Mouse (Mus musculus) left cerebral cortex, postnatal 4 days (tissue): ENCODE data around the gene Ube3b. TPM values are rescaled to one million over a fixed set of nuclear protein-coding genes. Genes with fewer than 3 reads are reported as not detected.
A peak's percentile ranks its signal among the peaks of the same experiment; 100 is the strongest.

ENCODE experiments used
- DNase-seq: peaks from one replicate; pipeline ENCODE4 v3.0.0-alpha.2; 2022
- intact Hi-C: fragments of 180-260 bp; cut with DNase I; formaldehyde crosslinking; loops from one replicate; pipeline ENCODE4 v1.15.1; 2025
- total RNA-seq, 2 experiments: library from RNA; stranded (reverse); gene quantifications; 2 replicates each; pipeline ENCODE4 v1.2.3; 2021

Gene Ube3b
- total RNA-seq, 2 experiments from 2014 or later, result 67.7 to 68.4 TPM

DNA sequence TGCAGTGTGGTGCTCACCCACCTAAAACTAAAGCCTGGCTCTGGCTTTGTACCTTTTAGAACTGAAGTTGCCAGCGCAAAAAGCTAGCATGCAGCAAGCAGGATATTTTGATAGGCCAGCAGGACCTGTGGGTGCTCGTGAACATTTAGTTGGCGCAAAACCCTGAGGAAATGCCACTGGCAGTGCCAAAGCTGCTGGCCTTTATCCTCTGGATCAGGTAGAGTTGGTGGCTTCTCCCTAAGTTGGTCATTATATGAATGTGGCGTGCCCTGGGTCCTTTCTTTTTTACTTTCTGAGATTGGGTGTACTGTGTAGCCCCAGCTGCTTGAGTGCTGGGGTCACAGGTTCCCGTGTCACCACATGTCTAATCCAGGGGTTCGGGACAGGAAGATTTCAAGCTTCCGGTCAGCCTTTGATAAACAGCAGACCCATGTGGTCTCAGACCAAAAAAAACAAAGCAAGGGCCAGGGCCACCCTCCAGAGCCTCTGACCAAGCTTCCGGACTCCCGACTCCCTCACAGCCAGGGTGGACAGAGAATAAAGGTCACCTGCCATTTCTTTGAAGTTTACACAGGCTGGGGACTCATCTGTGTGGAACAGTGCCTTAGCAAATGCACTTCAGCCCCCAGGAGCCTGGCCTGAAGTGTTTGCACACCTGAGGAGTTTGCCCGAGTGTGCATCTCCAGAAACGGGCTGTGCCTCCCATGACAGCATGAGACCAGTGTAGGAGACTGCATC is 41.3 kb downstream of the Ube3b start:
- no peak for DNase-seq

DNA sequence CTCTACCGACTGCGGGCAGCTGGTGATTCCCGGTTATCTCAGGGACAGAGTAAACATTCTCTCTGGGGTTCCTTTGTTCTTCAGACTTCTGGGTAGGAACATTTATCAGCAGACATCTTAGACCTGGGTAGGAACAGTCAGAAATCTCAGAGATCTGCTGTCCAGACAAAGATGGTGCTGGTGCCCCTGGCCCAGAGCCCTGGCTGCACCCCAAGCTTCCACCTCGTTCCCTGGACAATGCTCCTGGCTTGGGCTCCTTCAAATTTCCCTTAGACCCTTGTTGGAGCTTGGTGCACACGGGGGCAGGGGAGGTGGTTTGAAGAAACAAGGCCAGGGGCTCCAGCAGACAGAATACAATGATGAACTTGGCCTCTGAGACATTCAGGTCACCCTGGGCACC is 42.2 kb downstream of the Ube3b start:
- no peak for DNase-seq
- intact Hi-C loops, result no loop called here

More for the DNA sequence above, 41.3 kb downstream of the Ube3b start:
- intact Hi-C loops, result no loop called here

DNA sequence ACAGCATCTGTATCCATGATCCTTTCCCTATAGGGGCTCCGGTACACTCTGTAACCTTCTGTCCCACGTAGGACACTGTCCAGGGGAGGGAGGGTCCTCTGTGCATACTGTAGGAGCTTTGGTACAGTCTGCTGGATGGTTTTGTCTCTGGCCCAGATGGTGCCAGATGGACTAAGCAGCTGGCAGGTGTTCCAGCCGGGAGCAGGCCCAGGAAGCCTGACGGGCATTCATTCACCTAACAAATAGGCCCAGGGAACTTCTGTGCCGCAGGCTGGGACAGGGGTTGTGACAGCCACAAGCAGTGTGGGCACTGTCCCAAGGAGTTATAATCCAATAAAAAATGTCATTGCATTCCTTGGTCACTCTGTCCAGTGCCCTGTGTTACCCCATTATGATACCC is 43.6 kb downstream of the Ube3b start:
- intact Hi-C loops, result no loop called here
- DNase-seq, result peak; percentile 38

DNA sequence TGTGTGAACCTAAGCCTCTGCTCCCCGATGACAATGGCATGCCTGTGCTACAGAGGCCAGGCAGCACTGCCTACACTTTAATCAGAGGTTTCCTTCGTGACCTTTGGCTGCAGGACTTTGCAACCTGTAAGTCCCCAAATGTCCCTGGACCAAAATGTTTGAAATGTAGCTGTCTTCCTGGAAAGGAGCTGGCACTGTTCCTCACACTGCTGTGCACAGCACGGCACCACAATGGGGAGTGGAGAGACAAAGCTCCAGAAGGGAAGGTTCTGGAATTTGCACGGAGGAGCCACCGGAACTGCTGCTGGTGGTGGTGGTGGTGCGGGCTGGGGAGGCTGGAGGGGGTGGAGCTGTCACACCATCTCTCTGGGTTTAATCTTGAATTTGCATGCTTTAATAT is 46.3 kb downstream of the Ube3b start:
- intact Hi-C loops, result no loop called here
- DNase-seq, result no peak

DNA sequence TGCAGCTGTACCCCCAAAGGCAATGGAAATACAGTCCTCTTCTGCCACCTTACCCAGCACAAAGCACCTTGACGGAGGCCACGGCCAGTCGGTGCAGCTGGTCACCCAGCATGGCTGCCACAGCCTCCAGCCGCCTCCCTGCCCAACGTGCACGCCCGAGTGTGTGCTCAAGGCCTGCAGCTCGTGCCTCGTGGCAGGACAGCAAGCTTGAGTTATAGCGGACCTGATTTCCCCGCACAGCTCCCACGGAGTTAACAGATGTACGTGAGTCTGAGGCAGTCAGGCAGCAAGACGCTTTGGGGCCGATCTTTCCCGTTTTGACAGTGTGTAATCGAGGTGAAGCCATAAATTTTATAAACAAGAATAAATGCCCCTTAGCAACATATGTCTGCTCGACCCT is 48.2 kb downstream of the Ube3b start:
- intact Hi-C loops, result no loop called here
- DNase-seq, result peak; percentile 65

DNA sequence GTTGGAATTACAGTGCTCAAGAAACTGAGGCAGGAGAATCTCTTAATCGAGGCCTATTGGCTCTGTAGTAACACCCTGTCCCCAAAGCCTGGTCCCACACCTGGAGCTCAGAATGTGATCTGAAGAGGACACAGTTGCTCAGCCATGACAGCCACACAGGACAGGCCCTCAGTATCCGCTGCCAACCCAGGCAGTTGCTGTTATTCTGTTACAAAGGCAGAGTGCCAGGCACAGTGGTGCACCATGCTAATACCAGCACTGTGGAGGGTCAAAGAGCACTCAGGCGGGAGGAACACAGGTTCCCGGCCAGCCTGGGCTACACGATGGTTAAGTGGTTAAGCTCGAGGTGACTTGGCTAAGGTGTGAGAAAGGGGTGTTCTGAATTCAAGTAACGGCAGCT is 49.4 kb downstream of the Ube3b start:
- DNase-seq, result peak; percentile 60
- intact Hi-C loops, result loop anchor here (5.0 kb wide), 1 partner anchor 437 kb away; the partner anchor contains the start of gene Ssh1

DNA sequence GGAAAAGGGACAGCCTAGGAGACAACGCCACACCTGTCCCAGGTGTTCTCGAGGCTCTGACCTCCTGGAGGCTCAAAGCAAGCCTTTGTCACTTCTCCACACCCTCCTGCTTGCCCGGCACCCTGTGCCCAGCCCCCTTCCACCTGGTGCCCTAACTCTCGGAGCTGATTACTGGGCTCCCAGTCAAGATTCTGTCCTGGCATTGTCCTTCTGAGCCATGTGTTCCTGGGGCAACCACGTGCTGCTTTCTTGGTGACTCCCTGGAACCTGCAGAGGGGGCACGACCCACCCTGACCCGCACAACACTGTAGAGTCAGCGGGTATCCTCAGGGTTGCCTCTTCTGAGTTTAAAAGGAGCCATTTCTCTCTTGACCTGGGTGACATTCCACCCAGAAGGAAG is 54.0 kb downstream of the Ube3b start:
- intact Hi-C loops, result loop anchor here (5.0 kb wide), 1 partner anchor 442 kb away; the partner anchor contains the start of gene Ssh1
- DNase-seq, result no peak

DNA sequence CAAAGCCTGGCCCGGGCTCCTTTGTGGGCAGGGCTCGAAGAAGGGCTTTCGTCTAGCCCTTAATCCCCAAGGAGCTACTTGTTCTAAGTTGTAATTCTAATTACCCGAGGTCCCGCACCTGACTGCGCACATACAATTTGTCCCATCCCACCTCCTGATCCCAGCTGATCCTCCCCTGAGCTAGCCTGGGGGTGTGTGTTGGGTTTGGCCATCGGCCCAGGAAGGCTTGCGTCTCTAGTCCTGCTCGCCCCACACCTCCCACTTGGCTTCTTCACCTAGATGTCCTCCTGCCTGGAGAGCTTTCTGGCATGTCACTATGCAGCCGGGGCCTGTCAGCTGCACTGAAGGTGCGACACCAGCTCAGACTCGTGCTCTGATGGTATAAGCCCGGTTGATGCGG is 55.2 kb downstream of the Ube3b start:
- intact Hi-C loops, result no loop called here
- no peak for DNase-seq

DNA sequence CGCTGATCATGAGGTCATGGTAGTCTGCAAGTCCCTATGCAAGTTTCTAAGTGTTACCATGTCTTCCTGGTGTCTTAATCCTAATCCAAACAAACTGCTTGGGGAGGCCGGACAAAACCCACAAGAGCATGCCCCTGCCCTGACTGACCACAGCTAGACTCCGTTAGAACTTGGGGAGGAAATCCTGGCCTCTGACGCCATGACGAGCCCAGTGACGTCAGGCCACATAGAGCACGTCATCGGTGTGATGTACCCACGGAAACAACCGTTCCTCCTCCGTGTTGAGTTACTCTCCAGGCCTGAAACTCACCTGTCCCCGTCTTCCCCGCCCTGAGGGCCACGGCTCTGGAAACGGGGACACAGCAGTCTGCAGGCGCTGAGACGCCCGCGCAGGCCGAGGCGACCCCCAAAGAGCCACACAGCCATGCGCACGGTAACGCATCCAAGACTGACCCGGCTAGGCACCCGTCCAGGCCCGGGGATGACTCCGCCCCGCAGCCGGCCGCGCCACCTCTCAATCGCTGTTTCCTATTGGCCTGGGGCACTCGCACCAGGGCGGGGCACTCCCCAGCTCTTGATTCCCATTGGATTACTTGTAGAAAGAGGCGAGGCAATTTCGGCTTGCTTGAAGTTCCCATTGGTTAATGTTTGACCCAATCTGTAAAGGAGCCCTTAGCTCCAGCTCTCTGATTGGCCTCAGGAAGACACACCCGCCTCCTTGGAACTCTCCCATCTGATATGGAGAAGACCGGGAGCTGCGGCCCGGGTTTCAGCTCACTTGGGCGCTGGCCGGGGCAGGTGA is 63.4 kb downstream of the Ube3b start, which contains the start of the genes Mmab and Mvk:
Gene Mmab, minus strand, starts transcription at position 495 of the 802 bp plus-strand sequence.
Gene Mvk, plus strand, starts transcription at position 704 of the 802 bp plus-strand sequence.
- peak; percentile 99 for DNase-seq
- intact Hi-C loops, result no loop called here

DNA sequence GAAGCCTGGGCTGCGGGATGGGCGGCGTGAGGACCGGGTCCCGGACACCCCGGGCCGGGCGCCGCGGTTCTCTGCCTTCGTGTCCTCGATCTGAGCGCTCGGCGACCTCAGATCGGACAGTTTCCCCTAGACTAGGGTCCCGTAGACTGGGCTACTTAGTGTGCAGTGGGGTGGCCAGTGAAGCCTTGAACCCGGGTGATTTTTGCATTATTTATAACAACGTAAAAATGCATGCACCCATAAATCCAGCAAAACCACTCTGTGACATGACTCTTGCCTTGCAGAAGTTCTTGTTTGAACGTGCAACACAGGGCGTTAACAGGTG is 63.9 kb downstream of the Ube3b start:
- intact Hi-C loops, result no loop called here
- DNase-seq, result no peak

DNA sequence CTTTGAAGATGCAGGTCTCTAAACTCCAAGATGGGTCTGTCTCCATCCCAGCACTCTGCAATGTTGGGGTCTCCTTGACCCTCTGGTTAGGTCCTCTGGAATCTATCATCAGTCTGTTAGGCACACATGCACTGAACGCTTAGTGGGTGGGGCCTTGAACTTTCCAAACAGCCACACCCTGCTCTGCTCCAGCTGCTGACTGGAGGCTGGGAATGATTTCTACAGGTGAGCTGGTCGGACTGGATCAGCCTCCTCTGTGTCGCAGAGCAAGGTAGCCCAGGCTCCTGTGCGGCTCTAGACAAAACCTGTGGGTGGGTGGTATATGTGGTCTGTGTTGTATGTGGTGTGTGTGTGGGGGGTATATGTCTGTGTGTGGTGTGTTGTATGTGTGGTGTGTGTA is 68.6 kb downstream of the Ube3b start:
- intact Hi-C loops, result no loop called here
- no peak for DNase-seq

DNA sequence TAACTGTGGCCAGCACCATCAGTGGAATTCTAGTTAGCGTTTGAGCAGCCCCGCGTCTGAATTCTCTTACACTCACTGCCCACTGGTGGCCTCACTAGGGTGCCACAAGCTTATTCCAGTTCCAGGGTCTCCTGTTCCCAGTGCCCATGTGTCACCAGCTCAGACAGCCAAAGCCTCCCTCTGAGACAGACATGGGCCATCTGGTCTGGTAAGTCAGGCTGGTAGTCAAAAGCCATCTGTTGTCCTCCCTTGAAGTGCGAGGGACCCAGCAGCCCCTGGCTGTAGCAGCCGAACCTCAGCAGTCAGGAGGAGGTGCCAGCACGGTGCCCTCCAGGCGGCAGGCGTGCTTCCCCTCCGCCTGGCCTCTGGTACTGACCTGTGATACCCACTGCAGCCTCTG is 75.9 kb downstream of the Ube3b start:
- peak; percentile 82 for DNase-seq
- intact Hi-C loops, result no loop called here

DNA sequence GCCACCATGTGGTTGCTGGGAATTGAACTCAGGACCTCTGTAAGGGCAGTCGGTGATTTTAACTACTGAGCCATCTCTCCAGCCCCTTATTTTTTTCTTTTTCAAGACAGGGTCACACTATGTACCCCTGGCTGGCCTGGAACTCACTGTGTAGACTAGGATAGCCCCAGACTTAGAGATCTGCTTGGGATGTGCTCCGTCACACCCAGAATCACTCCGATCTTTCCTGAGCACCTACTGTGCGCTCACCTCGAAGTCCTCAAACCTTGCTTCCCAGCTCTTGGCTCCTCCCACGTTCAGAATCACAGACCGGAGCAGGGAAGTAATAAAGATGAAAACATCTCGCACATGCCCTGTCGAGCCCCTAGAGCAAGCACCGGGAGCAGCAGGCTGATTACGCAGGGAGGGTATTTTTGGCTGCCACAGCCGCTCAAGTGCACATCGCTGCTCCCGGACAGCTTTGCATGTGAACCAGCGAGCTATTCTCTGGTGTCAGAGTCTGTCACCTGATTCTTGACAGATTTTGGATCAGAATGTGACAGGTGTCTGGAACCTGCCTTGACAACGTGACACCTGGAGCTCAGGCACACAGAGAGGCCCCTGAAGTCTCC is 76.7 kb downstream of the Ube3b start:
- intact Hi-C loops, result no loop called here
- no peak for DNase-seq

DNA sequence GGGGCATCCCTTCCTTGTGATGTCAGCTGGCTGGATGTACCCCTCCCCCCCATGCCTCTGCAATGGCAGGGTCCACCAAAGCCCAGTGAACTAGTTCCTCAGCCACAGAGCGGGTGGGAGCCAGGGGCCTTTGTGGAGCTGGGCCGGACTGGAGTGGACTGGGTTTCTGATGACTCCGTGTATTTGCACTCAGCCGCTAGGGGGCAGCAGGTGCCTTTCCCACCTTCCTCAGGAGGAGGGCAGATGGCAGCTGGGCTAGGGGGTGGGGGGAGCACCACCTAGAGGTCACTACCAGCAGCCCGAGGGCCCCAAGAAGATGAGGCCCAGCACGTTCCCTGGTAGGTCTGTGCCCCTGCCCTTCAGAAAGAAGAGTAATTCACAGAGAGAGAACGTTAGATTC is 80.8 kb downstream of the Ube3b start:
- peak; percentile 89 for DNase-seq
- intact Hi-C loops, result no loop called here

DNA sequence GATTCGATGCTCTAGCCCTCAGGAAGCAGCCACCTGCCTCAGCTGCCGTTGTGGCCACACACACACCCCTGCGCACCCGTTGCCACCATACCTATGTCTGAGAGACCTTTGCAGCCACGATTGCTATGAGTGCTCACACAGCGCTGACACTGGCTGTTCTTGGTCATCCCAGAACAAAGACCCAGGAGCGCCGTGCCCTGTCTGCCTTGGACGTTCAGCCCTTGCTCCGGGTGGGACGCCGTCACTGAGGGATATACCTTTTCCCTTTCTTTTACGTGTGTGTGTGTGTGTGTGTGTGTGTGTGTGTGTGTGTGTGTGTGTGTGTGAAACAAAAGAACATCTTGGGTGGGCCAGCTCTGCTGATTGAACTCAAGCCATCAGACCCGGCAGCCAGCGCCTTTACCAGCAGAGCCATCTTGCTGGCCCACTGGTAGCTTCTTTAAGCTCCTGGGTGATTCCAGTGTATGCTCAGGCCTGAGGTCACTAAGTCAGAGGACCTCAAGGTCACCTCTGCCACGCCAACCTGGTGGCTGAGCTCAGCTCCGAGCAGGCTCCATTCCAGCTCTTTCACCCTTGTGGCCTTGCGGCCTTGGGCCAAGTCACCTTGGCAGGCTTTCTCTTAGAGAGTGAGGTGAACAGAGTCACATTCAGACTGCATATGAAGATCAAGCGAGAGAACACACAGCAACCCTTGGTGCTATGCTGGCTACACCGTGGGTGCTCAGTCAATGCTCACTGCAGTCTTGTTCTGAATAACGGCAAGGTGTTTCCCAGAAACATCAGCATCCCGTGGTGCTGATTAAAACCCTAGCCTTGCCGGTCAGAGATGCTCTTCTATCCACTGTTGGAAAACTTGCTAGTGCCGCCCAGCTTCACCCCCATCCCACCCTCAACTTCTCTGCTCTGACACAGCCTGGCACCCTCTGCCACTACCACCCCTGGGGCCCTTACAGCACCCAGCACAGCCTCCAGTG is 81.9 kb downstream of the Ube3b start:
- intact Hi-C loops, result no loop called here
- no peak for DNase-seq

DNA sequence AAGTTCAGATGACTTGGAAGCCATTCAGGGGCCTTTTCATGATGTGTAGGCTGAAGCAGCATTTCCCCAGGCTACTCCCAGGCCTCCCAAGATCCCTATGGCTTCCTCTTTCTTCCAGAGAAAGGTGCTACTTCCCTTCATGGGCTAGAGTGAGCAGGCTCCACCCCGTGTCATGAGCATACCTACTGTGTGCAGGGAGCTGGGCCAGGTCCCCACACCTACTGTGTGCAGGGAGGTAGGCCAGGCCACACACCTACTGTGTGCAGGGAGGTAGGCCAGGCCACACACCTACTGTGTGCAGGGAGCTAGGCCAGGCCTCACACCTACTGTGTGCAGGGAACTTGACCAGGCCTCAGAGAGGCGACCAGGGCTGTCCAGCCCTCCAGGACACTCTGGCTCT is 84.2 kb downstream of the Ube3b start:
- intact Hi-C loops, result no loop called here
- DNase-seq, result no peak

DNA sequence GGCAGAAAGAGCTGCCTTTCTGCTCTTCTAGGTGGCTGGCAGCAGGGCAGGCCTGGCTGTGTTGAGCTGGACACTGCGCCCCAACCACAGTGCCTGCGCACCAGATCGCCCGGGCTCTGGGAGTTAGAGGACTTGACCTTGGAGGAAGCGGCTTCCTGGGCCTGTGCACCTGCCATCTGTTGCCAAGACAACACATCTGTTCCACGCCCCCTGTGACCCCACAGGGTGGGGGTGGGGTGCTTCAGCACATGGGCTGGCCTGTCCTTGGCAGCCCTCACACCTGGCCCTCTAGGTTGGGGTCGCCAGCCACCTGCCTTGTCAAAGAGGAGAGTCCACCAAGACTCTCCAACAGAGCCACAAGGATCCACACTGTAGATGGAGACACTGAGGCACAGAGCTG is 85.2 kb downstream of the Ube3b start:
- no peak for DNase-seq
- intact Hi-C loops, result loop anchor here (5.0 kb wide), 1 partner anchor 102 kb away; the partner anchor contains the start of gene Fam222a

DNA sequence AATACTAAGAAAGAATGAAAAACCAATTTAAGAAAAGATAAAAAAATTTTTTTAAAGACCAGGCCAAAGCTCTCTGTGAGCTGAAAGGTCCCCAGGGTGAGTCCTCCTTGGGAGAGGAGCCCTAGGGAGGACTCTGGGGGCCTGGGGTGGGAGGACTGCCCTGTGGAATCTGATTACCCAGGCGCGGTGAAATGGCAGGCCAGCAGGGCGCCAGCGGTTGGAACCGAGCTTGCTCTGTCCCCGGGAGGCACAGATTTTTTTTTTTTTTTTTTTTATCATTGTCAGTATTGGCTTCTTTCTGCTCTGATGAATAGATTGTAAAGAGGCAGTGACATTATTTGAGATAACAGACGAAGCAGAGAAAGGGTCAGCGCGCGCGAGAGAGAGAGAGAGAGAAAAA is 86.6 kb downstream of the Ube3b start:
- intact Hi-C loops, result loop anchor here (5.0 kb wide), 1 partner anchor 100 kb away; the partner anchor contains the start of gene Fam222a
- DNase-seq, result no peak

DNA sequence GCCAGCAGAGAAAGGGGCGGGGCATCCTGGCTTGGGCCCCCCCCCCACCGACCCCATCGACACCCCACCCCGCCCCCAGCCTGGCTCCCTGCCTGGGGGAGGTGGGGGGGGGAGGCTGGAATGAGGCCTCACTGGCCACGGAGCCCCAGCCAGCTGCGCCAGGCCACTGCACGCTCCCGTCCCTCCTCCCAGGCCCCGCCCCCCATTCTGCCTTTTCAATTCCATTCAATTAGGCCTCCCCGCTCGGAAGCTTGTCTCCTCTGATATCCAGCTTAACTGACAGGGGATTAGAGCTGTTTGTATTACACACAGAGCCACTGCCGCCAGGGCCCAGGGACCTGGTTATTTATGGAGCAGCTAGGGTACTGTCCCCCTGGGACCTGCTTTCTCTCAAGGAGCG is 87.0 kb downstream of the Ube3b start:
- DNase-seq, result peak; percentile 89
- intact Hi-C loops, result loop anchor here (5.0 kb wide), 1 partner anchor 100 kb away; the partner anchor contains the start of gene Fam222a

DNA sequence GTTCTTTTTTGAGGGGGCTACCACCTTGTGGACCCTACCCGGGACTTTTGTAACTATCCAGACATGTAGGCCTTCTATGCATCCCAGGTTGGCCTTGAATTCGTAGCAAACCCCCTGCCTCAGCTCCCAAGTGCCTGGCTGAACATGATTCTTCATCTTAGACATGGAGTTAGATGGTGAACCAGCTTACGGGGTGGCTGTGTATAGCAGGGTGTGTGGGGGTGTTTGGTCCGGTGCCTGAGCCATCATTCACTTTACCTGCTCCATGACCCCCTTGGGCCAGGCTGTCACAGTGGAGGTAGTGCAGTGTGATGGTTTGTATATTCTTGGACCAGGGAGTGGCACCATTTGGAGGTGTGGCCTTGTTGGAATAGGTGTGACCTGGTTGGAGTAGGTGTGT is 87.6 kb downstream of the Ube3b start:
- intact Hi-C loops, result loop anchor here (5.0 kb wide), 1 partner anchor 99 kb away; the partner anchor contains the start of gene Fam222a

More for the DNA sequence above, 87.6 kb downstream of the Ube3b start:
- no peak for DNase-seq
